Comparison of ENCODE assay signal across 8 mouse cellular contexts in the genomic region with DNA sequence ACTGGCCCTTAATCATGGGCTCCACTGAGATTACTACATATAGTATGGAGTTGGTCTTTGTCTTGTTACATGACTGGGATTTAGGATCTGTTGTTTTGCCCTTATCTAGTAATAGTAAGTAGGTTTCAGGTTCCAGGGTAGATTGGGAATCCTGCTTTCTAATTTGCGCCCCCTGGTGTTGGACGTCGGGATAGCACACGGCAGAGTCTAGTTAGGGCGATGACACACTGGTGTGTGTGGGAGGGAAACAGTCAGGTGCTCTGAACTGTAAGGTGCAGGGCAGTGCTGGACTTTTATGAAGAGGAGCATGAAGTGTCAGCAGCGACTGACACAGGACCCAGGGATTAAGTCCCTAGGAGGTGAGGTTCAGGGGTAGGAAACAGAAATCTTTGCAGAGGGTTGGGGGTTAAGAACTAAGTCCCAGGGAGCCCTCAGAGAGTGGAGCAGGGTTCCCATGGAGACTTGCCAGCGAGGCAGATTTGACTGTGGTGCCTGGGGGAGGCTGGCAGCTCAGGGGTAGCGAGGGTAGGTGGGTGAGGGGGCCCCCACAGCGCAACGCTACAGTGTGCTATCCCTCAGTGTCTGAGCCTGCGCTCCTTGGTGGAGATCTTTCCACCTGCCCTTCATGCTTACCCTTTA.
DNase-seq lines count a peak whose midpoint lies in the region; ATAC-seq and TF ChIP-seq lines count a peak whose summit lies in the region.

No protein-coding gene starts in this region.

- H3K4me3 ChIP-seq in kidney, embryonic 16.5 days (ENCODE audit: low read length): no peak overlapping the region
- no peak overlapping the region for H3K4me3 ChIP-seq in forebrain, embryonic 14.5 days (ENCODE audit: low read depth, low read length)
- 0 out of 2 replicates have a peak overlapping the region, but pooled peaks have one; percentile 10 for H3K4me3 ChIP-seq in hindbrain, postnatal 0 days (ENCODE audit: low read length)

- no peak overlapping the region for H3K4me2 ChIP-seq in kidney, embryonic 16.5 days (replicated peaks; ENCODE audit: low read depth, low read length)
- H3K4me2 ChIP-seq in forebrain, embryonic 14.5 days (ENCODE audit: low read length): peak overlapping the region; percentile 30
- H3K4me2 ChIP-seq in hindbrain, postnatal 0 days (ENCODE audit: low read depth, low read length): peak overlapping the region; percentile 30

- H3K27ac ChIP-seq in kidney, embryonic 16.5 days (ENCODE audit: low read length): no peak overlapping the region
- H3K27ac ChIP-seq in forebrain, embryonic 14.5 days (ENCODE audit: low read depth, low read length): peak overlapping the region; percentile 73
- no peak overlapping the region for H3K27ac ChIP-seq in hindbrain, postnatal 0 days

- H3K4me1 ChIP-seq in kidney, embryonic 16.5 days (ENCODE audit: insufficient read depth, low read length): peaks cover 7% of the 10 kb centered on the region
- peaks cover 33% of the 10 kb centered on the region for H3K4me1 ChIP-seq in forebrain, embryonic 14.5 days (ENCODE audit: control insufficient read depth, insufficient read depth, low read length)
- peaks cover 13% of the 10 kb centered on the region for H3K4me1 ChIP-seq in hindbrain, postnatal 0 days (ENCODE audit: insufficient read depth, low read length)

- TF ChIP-seq CTCF in hindbrain, postnatal 0 days (IDR thresholded peaks at IDR 0.05; ENCODE audit: low read depth): peak; percentile 93

- H3K9me3 ChIP-seq in kidney, embryonic 16.5 days (ENCODE audit: low read length): no peaks in the 10 kb centered on the region
- no peaks in the 10 kb centered on the region for H3K9me3 ChIP-seq in forebrain, embryonic 14.5 days (replicated peaks; ENCODE audit: control insufficient read depth, low read length)
- no peaks in the 10 kb centered on the region for H3K9me3 ChIP-seq in hindbrain, postnatal 0 days (ENCODE audit: low read length)

- peak; percentile 50 for DNase-seq in kidney, adult 18-20 months
- DNase-seq in forebrain, embryonic 14.5 days (ENCODE audit: low spot score): peak; percentile 76
- peak; percentile 81 for DNase-seq in hindbrain, postnatal 0 days (ENCODE audit: low spot score)
- DNase-seq in left cerebral cortex, postnatal 36 days (ENCODE audit: low spot score in 2 of 2): peak; percentile 43 to 65
- DNase-seq in naive thymus-derived CD4-positive, alpha-beta T cell, adult 2 months (ENCODE audit: low read depth): peak; percentile 1
- DNase-seq in thymus, postnatal 36 days: peak; percentile 22 to 23

- no peak for ATAC-seq in kidney, embryonic 16.5 days (ENCODE audit: low FRiP score, low TSS enrichment)
- peak; percentile 47; the same call in 1 of the 2 replicates for ATAC-seq in cerebellum, adult (ENCODE audit: insufficient number of reproducible peaks, low FRiP score, low TSS enrichment)
- peak; percentile 56 for ATAC-seq in forebrain, embryonic 14.5 days
- peak; percentile 48 for ATAC-seq in hindbrain, postnatal 0 days

- intact Hi-C loops in left cerebral cortex, postnatal 36 days (cut with DNase I): loop anchor here (2.0 to 5.0 kb wide), 2 partner anchors 251 to 299 kb away; no protein-coding TSS in a partner anchor

- H3K36me3 ChIP-seq in kidney, embryonic 16.5 days (ENCODE audit: insufficient read depth, low read length): no peaks in the 10 kb centered on the region
- no peaks in the 10 kb centered on the region for H3K36me3 ChIP-seq in forebrain, embryonic 14.5 days (ENCODE audit: control insufficient read depth, insufficient read depth, low read length)
- no peaks in the 10 kb centered on the region for H3K36me3 ChIP-seq in hindbrain, postnatal 0 days (ENCODE audit: insufficient read depth, low read length)

- WGBS in kidney, embryonic 16.5 days: 37% methylated on average over 11 of the region's 11 CpGs
- 14% methylated on average over 11 of the region's 11 CpGs for WGBS in forebrain, embryonic 14.5 days
- 19% methylated on average over 11 of the region's 11 CpGs for WGBS in hindbrain, postnatal 0 days

- H3K9ac ChIP-seq in kidney, embryonic 16.5 days (replicated peaks; ENCODE audit: low read length): no peak overlapping the region
- H3K9ac ChIP-seq in forebrain, embryonic 14.5 days (ENCODE audit: low read length): 0 out of 2 replicates have a peak overlapping the region, but pooled peaks have one; percentile 18
- peak overlapping the region; percentile 17; the same call in 1 of the 2 replicates for H3K9ac ChIP-seq in hindbrain, postnatal 0 days (replicated peaks; ENCODE audit: low read length)

- H3K27me3 ChIP-seq in kidney, embryonic 16.5 days (ENCODE audit: insufficient read depth, low read length): no peaks in the 10 kb centered on the region
- H3K27me3 ChIP-seq in forebrain, embryonic 14.5 days (replicated peaks; ENCODE audit: control insufficient read depth, insufficient read depth, low read length): no peaks in the 10 kb centered on the region
- H3K27me3 ChIP-seq in hindbrain, postnatal 0 days (ENCODE audit: insufficient read depth, low read length): no peaks in the 10 kb centered on the region

Comparison
In these comparisons a context has a peak if more than half of its experiments do, and no peak if none do; other contexts are left out.
1. DNase-seq: peak in every context shown above with its lines; median percentile 81 in hindbrain, postnatal 0 days; 76 in forebrain, embryonic 14.5 days; 54 in left cerebral cortex, postnatal 36 days; 50 in kidney, adult 18-20 months; 22 in thymus, postnatal 36 days; 1 in naive thymus-derived CD4-positive, alpha-beta T cell, adult 2 months.